Mouse (Mus musculus): ENCODE measurements at regions not wholly inside any gene's neighbourhood (a gene's known extent, or its start where the extent isn't known, plus 50 kb on each side); places are given as distances from the start of the nearest gene placed in this dataset.
A peak's percentile ranks its signal among the peaks of the same experiment; 100 is the strongest.
"Not testable (repeated sequence)": the region's sequence is repeated elsewhere in the genome, so short reads cannot be mapped to it uniquely, and the experiment has no call there.

DNA sequence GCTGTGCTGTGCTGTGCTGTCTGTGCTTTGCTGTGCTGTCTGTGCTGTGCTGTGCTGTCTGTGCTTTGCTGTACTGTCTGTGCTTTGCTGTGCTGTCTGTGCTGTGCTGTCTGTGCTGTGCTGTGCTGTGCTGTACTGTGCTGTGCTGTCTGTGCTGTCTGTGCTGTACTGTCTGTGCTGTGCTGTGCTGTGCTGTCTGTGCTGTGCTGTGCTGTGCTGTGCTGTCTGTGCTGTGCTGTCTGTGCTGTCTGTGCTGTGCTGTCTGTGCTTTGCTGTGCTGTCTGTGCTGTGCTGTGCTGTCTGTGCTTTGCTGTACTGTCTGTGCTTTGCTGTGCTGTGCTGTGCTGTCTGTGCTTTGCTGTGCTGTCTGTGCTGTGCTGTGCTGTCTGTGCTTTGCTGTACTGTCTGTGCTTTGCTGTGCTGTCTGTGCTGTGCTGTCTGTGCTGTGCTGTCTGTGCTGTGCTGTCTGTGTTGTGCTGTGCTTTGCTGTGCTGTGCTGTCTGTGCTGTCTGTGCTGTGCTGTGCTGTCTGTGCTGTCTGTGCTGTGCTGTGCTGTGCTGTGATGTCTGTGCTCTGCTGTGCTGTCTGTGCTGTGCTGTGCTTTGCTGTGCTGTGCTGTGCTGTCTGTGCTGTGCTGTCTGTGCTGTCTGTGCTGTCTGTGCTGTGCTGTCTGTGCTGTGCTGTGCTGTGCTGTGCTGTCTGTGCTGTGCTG is 197.5 kb downstream of the Tcp10c start:
- TF ChIP-seq POLR2A (IDR thresholded peaks at IDR 0.05; ENCODE audit: low read depth, low read length) = not testable (repeated sequence)
- peak; percentile 28; the same call in 1 of the 2 replicates for TF ChIP-seq CTCF (IDR thresholded peaks at IDR 0.05; ENCODE audit: borderline replicate concordance, insufficient read depth, low read length)
